12 mouse cellular contexts compared by ENCODE assay signal in genomic region chr2:118418076-118418475, GRCm38 (mm10). TPM values are rescaled to one million over a fixed set of nuclear protein-coding genes. Genes with fewer than 3 reads are reported as not detected.
"Had no signal": no experiment of that assay in that cellular context is flagged by ENCODE, and none has a peak within 500 bp of the region (broad histone marks: within the 10 kb centered on the region; RNA-seq: fewer than 3 reads in every experiment).

No protein-coding gene starts in this region.

- DNase-seq: liver, postnatal 0 days; lung, adult 2 months; lung, postnatal 14 days; lung, postnatal 36 days; midbrain, embryonic 14.5 days; retina, postnatal 1 day; right cerebral cortex, postnatal 14 days; thymus, adult 2 months; thymus, postnatal 25 days; thymus, postnatal 4 days had no signal

RNA-seq across cellular contexts. Expression of gene Gpr176, which starts 44.9 kb away (rescaled TPM):
- total RNA-seq: megakaryocyte, adult 5-6 weeks; megakaryocyte-erythroid progenitor cell, adult 5-6 weeks had no signal
